Mouse (Mus musculus) gastrocnemius, adult 2 months (tissue): Measurements from ENCODE around the gene Hist2h2bb. TPM values are rescaled to one million over a fixed set of nuclear protein-coding genes. Genes with fewer than 3 reads are reported as not detected.

Experiments used
- DNase-seq: peaks from one replicate; pipeline ENCODE4 v3.0.0; 2022
- H3K27ac ChIP-seq: fragments of 200-600 bp; 2 replicates; pipeline ENCODE4 v1.8.1; 2022; ENCODE audit warnings: mild to moderate bottlenecking
- H3K4me3 ChIP-seq: fragments of 200-600 bp; 2 replicates; pipeline ENCODE4 v1.8.1; 2022; ENCODE audit warnings: mild to moderate bottlenecking, moderate library complexity
- CTCF ChIP-seq: fragments of 200-600 bp; IDR thresholded peaks from 2 replicates; pipeline ENCODE4 v1.8.1; 2022; ENCODE audit warnings: antibody characterized with exemption, mild to moderate bottlenecking, moderate library complexity
- intact Hi-C: fragments of 180-260 bp; cut with DNase I; formaldehyde crosslinking; loops from one replicate; pipeline ENCODE4 v1.15.1; 2025
- microRNA-seq: library from miRNA; unstranded; fragments of <30 nt; microRNA quantifications from one replicate; pipeline ENCODE4 v1.2.0, GENCODE M21; 2021
- total RNA-seq, 2 experiments: library from RNA; stranded (reverse); gene quantifications; 2 replicates each; pipeline ENCODE4 v1.2.3; 2021

Gene Hist2h2bb
- total RNA-seq, 2 experiments from 2014 or later = 18.6 to 24.8 TPM

GRCm38 (mm10) chr3:96306506-96306905 lies 37.0 kb downstream of the Hist2h2bb start:
- DNase-seq = no peak
- no peak overlapping the region for H3K4me3 ChIP-seq
- no peak overlapping the region for H3K27ac ChIP-seq
- intact Hi-C loops = no loop called here
- no peak for TF ChIP-seq CTCF

GRCm38 (mm10) chr3:96309441-96309840 lies 39.9 kb downstream of the Hist2h2bb start:
- no peak overlapping the region for H3K27ac ChIP-seq
- TF ChIP-seq CTCF = no peak
- intact Hi-C loops = no loop called here
- no peak overlapping the region for H3K4me3 ChIP-seq
- no peak for DNase-seq

- TF ChIP-seq CTCF = no peak
- Histone ChIP-seq H3K27ac (no peak overlapping the region), H3K4me3 (no peak overlapping the region)
- intact Hi-C loops = no loop called here
- DNase-seq = no peak
Measured at GRCm38 (mm10) chr3:96312341-96313098, 43.0 kb downstream of the Hist2h2bb start.

Small RNA genes within 50 kb of the gene (microRNA-seq; reads per million reads assigned to microRNA genes)
- gene Gm44492 (not detected), gene Gm47311 (not detected), gene Gm47313 (not detected)

Other genes with a start within 250 kb of the Hist2h2bb start
- gene Vps45, start 211.3 kb upstream of the Hist2h2bb start, total RNA-seq = 10 to 100 TPM; 15.0 to 22.7 TPM
- 10 to 100 TPM; 54.6 to 58.3 TPM for gene Otud7b, start 165.2 kb upstream of the Hist2h2bb start, total RNA-seq
- gene Mtmr11, start 107.7 kb upstream of the Hist2h2bb start, total RNA-seq = 1 to 10 TPM; 1.9 to 2.5 TPM
- 10 to 100 TPM; 11.0 to 11.7 TPM for gene Sf3b4, start 97.4 kb upstream of the Hist2h2bb start, total RNA-seq
- under 1 TPM; 0.25 to 0.26 TPM for gene Sv2a, start 88.6 kb upstream of the Hist2h2bb start, total RNA-seq
- gene Bola1, start 50.0 kb upstream of the Hist2h2bb start, total RNA-seq = 10 to 100 TPM; 24.5 to 29.3 TPM
- 1 to 10 TPM in 1 of 2 experiments, under 1 TPM in 1; 0.87 to 1.2 TPM for gene Hist2h2ab, start 49.9 kb upstream of the Hist2h2bb start, total RNA-seq
- 10 to 100 TPM in 1 of 2 experiments, 1 to 10 TPM in 1; 8.4 to 10.2 TPM for gene Hist2h2ac, start 48.9 kb upstream of the Hist2h2bb start, total RNA-seq
- 1 to 10 TPM; 5.2 to 6.1 TPM for gene Hist2h2be, start 48.6 kb upstream of the Hist2h2bb start, total RNA-seq
- gene Hist2h3c2, start 30.6 kb upstream of the Hist2h2bb start, total RNA-seq = 1 to 10 TPM; 5.4 to 5.6 TPM
- gene Hist2h2aa2, start 29.5 kb upstream of the Hist2h2bb start, total RNA-seq = 100 to 1,000 TPM; 172 to 190 TPM
- gene Hist2h2aa1, start 24.3 kb upstream of the Hist2h2bb start, total RNA-seq = 1 to 10 TPM in 1 of 2 experiments, not detected in 1; 2.7 TPM
- gene Hist2h3c1, start 23.1 kb upstream of the Hist2h2bb start, total RNA-seq = not detected
- gene Hist2h4, start 6.4 kb upstream of the Hist2h2bb start, total RNA-seq = 1 to 10 TPM; 5.7 to 6.6 TPM
- 10 to 100 TPM in 1 of 2 experiments, 1 to 10 TPM in 1; 7.7 to 11.5 TPM for gene Hist2h3b, start 1.1 kb upstream of the Hist2h2bb start, total RNA-seq
- under 1 TPM in 1 of 2 experiments, not detected in 1; 0.20 TPM for gene Fcgr1, start 24.2 kb downstream of the Hist2h2bb start, total RNA-seq
- gene BC107364, start 182.6 kb downstream of the Hist2h2bb start, total RNA-seq = not detected